Mouse (Mus musculus): ENCODE measurements around the gene Sik3.
A peak's percentile ranks its signal among the peaks of the same experiment; 100 is the strongest.

Sik3 gene

GRCm38 (mm10) chr9:46235196-46235595, 222.6 kb downstream of the Sik3 start:
- DNase-seq = no peak

DNA sequence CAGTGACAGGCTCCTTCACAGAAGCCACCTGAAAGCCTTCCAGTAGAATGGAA, 222.8 kb downstream of the Sik3 start, which contains the start of gene Apoc3:
Gene Apoc3, minus strand, starts transcription at position 41 of the 53 bp plus-strand sequence.
- no peak for DNase-seq

DNA sequence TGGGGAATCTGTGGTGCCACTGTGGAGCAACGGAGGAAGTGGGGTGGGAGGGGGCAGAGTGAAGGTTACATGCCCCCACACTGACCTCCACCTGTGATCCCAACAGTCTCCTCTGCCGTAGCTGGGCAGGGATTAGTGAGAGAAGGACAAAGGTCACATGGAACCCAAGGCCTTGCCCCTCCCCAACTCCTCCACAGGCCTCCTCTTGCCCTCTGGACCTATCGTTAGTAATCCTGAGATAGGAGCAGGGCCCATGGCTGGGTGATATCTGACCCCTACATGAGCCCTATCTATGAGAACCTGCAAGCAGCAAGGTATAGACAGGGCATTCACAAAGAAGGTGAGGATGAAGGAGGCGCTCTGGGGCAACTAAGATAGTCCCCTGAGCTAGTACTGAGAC, 223.0 kb downstream of the Sik3 start:
- DNase-seq = no peak

GRCm38 (mm10) chr9:46238850-46239249, 226.2 kb downstream of the Sik3 start:
- no peak for DNase-seq

GRCm38 (mm10) chr9:46240526-46241153, 228.0 kb downstream of the Sik3 start, which contains the start of gene Apoa4:
Gene Apoa4, plus strand, starts transcription at chr9:46240696.
- DNase-seq = no peak

DNA sequence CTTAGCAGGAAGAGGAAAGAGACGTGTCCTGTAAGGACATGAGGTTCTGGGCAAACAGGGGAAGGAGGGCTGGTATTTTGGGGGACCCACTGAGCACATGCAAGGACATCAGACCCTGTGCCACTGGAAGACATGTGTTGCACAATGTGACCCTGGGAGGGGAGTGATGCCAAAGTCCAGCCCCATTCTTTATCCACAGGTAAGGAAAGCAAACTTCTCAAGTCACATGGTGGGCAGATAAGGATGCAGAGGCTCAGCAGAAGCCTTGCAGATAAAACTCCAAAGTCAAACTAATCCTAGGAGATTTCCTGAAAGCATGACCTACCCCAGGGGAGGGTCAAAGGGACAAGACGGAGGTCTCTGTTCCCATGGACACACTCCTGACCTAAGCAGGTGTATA, 229.2 kb downstream of the Sik3 start:
- DNase-seq = no peak

- no peak for DNase-seq
These were observed 230.5 kb downstream of the Sik3 start for GRCm38 (mm10) chr9:46243122-46243521.

DNA sequence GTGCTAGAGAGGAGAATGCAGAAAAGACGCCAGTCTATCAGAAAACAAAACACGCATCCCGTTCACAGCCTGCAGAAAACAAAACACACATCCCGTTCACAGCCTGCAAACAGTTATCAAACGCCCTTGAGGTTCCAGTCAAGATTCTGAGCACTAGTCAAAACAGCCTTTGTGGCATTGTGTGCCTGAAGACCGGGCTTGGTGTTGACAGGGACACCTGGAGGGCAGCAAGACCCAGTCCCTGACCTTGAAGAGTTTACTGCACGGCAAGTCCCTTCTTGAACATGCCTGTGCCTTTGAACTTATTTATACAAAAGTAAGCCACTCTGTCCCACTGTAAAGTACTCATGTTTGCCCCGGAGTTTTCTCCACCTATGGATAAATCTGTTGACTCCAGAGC, 231.0 kb downstream of the Sik3 start:
- no peak for DNase-seq

DNA sequence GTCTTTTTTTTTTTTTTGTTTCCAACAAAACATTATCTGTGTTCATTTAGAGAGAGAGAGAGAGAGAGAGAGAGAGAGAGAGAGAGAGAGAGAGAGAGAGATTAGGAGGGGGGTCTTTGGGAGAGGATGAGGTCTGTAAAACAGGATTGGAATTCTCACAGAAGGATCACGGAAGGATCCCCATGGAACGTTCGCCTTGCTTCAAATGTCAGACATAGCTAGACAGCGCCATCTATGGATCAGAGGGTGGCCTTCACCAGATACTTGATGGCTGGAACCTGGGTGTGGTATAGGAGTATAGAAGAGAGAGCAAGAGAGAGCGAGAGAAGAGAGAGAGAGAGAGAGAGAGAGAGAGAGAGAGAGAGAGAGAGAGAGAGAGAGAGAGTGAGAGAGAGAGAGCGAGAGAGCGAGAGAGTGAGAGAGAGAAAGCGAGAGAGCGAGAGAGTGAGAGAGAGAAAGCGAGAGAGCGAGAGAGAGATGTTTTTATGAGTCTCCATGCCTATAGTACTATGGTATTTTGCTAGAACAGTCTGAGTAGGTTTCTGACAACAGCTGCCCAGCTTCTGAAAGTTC, 234.2 kb downstream of the Sik3 start:
- DNase-seq = peak in 1 of 2 experiments; percentile 70

DNA sequence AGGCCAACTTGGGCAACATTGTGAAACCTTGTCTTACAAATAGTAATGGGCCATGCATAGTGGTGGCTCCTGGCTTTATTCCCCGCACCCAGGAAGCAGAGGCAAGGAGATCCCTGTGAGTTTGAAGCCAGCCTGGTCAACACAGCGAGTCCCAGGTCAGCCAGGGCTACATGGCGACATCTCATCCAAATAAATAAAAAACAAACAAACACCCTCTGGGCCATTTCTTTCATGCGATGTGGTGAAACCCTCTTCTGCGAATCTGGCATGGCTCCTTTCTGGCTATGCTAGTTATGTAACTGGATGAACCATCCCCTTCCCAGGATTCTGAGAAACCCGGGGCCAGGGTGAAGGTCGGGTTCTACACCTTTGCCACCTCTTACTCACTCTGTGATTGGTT, 243.6 kb downstream of the Sik3 start:
- no peak for DNase-seq

DNA sequence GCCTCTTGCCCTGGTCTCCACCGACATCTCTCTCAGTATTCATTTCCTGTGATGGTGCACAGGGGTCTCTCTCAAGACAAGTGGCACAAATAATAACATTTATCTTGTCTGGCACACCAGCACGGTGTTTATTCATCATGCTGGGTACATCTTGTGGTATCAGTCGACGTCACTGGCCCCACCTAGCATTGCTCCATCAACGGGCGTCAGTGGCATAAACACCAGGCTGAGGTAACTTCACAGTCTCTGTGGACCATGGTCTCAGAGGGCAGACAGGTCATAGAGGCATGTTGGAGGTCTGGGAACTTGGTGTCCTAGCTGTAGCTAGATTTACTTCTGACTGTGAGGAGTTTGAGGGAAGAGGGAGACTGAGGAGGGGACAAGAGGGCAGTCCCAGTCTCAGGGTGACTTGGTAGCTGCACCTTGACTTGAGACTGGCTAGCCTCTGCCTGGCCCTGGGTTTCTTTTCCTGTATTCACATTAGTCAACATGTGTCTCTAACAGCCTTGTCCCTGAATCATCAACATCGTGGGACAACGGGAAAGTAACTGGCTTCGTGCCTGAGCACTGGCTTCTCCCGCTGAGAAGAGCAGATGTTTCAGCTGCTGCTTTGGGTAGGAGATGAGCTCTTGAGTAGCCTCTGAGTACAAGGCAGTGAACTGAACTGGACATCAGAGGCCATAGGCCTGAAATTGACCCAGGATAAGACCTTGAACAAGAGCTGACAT, 244.2 kb downstream of the Sik3 start:
- peak in 1 of 2 experiments; percentile 21 for DNase-seq

DNA sequence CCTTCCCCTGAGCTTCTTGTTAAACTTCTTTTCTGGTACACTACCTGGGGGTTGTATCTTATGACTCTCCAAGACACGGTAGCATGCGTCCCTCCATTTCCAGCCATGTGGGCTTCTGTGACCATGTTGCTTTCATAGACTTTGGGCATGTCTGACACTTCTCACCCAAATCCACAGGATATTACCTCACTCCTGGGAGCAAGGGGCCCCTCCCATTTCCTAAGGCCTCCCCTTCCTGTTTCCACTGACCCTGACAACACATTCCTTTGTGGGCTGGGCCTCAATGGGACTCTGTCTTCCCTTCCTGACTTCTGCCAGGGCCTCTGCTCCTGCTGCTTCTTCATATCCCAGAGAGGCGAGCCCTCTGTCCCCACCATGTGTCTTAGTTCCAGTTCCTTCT, 244.9 kb downstream of the Sik3 start:
- peak; percentile 41 to 57 for DNase-seq

DNA sequence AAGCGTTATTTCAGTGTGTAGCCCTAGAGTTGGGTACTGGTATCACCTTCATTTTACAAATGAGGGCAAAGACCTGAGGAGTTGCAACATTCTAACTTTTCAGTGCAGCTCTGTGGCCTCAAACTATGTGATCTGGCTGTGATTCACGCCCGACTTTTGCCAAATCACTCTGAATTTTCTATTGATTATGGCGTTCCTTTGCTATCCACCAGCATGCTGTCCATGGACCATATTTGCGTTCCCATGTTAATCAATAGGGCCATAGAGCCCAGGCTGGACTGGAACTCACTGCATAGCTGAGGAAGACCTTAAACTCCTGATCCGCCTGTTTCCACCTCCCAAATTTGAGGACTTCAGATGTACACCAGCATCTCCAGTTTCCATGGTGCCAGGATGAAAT, 246.5 kb downstream of the Sik3 start:
- no peak for DNase-seq

DNA sequence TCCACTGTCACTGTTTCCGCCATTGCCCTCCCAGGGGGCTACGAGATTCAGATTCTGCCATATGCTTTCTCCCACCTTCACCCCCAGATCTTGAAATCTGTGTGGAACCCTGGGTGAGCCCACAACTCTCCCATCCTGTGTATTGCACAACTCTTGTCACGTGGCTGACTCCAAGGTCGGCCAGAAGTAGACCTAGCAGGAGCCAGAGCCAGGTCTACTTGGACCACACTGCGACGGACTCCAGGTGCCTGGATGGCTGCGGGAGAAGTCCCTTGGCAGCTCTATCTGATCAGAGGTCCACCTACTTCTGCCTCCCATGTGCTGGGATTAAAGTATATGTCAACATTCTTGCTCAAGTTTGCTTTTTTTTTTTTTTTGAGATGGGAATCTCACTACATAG, 248.5 kb downstream of the Sik3 start:
- DNase-seq = no peak

DNA sequence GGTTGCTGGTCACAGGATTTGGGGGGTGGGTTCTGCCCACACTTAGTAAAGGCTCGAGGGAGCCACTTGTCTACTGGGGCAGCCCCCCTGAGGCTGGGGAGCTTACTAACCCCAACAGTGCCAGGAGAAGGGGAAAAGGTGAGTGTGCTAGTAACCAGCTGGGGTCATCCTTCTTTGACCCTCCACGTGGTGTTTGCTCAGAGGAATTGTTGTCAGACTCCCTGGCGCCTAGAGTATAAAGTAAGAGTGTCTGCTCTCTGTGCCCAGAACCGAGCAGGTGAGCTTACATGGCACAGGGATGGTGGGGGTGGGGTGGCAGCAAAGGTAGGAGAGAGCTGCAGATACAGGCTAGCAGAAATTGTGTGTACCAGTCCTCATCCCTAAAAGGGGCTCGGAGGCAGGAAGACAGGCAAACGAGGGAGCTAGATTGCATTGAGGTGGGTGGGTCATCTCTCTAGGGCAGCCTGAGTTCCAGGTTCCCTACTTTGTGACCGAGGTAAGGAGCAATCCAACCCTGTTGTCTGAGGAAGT, 255.8 kb downstream of the Sik3 start, which contains the start of gene Apoa5:
Gene Apoa5, plus strand, starts transcription at position 291 of the 531 bp plus-strand sequence.
- DNase-seq = no peak

DNA sequence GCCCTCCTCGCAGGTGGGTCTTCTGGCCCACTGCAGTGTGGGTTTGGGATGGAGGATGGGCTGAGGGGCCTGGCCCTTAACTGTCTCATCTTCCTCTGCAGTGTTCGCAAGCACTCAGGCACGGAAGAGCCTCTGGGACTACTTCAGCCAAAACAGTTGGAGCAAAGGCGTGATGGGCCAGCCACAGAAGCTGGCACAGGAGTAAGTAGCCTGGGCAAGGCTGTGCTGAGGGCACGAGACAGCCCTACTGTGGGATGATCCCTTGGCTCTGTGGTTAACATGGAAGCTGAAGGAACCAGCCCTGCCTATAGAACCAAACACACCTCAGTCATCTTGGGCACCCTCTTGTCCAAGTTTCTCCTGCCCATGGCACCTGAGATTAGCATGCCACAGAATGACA, 256.5 kb downstream of the Sik3 start:
- no peak for DNase-seq

- no peak for DNase-seq
These were observed 258.2 kb downstream of the Sik3 start for GRCm38 (mm10) chr9:46270782-46271181.

DNA sequence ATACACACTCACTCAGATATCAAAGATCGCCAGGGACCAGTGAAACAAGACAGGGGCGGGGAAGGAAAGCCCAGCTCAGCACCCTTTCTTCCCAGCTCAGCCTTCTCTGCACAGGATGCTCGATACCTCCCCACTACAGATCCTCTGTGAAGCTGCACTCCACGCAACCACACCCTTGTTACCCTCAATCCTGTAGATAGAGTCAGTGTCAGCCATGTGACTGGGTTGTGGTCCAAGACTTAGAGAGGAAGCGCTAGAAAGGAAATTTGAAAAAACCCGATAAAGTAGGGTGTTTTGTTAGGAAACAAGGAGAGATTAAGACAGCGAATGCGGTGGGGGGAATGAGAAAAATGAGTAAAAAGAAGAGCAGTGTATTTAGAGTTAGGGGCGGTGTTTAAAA, 259.4 kb downstream of the Sik3 start:
- DNase-seq = no peak

GRCm38 (mm10) chr9:46272677-46273454, 260.2 kb downstream of the Sik3 start, which contains the start of gene Zpr1:
Gene Zpr1, plus strand, starts transcription at chr9:46273064.
- peak; percentile 90 to 93 for DNase-seq
